Comparison of ENCODE assay signal across 12 mouse cellular contexts in the genomic region with DNA sequence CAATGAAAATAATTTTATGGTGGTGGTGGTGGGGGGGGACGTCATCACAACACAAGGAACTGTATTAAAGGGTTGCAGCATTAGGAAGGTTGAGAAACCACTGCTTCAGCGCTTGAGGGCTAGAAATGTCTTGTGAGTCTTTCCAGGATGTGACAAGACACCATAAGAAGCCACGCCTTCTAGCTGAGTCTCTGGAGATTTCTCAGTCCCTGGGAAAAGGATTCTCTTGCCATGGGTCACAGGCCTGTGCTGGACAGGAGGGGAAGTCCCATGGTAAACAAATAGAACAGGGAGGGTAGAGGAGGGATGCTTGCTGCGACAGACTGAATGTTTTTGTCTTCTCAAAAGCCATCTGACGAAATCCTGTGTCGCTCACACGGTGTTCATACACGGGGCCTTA. TPM values are rescaled to one million over a fixed set of nuclear protein-coding genes. Genes with fewer than 3 reads are reported as not detected.
DNase-seq lines count a peak whose midpoint lies in the region; ATAC-seq lines count a peak whose summit lies in the region.
"Had no signal": no experiment of that assay in that cellular context is flagged by ENCODE, and none has a peak within 500 bp of the region (broad histone marks: within the 10 kb centered on the region; RNA-seq: fewer than 3 reads in every experiment).

No protein-coding gene starts in this region.

- H3K27me3 ChIP-seq in kidney, embryonic 14.5 days (ENCODE audit: control insufficient read depth, insufficient read depth, low read length): no peaks in the 10 kb centered on the region
- H3K27me3 ChIP-seq in liver, embryonic 11.5 days (replicated peaks; ENCODE audit: control insufficient read depth, insufficient read depth, low read length): no peaks in the 10 kb centered on the region
- H3K27me3 ChIP-seq: hindbrain, embryonic 15.5 days had no signal

- ATAC-seq in kidney, embryonic 14.5 days (ENCODE audit: low FRiP score, low TSS enrichment): no peak
- ATAC-seq in megakaryocyte, adult 5-6 weeks (ENCODE audit: poor library complexity, severe bottlenecking): peak; percentile 93
- no peak for ATAC-seq in liver, embryonic 11.5 days (replicated peaks; ENCODE audit: low FRiP score)

- no peak overlapping the region for H3K9ac ChIP-seq in kidney, embryonic 14.5 days (ENCODE audit: low read depth, low read length)
- H3K9ac ChIP-seq in liver, embryonic 11.5 days (ENCODE audit: low read depth, low read length): no peak overlapping the region
- H3K9ac ChIP-seq: hindbrain, embryonic 15.5 days had no signal

- H3K4me3 ChIP-seq in kidney, embryonic 14.5 days (ENCODE audit: low read length): no peak overlapping the region
- no peak overlapping the region for H3K4me3 ChIP-seq in liver, embryonic 11.5 days (ENCODE audit: low read depth, low read length)
- H3K4me3 ChIP-seq: forebrain, embryonic 10.5 days; hindbrain, embryonic 15.5 days; limb, embryonic 10.5 days had no signal

- H3K4me2 ChIP-seq in kidney, embryonic 14.5 days (replicated peaks; ENCODE audit: low read depth, low read length): no peak overlapping the region
- H3K4me2 ChIP-seq in liver, embryonic 11.5 days: no peak overlapping the region
- H3K4me2 ChIP-seq: hindbrain, embryonic 15.5 days had no signal

- H3K9me3 ChIP-seq in kidney, embryonic 14.5 days (ENCODE audit: control insufficient read depth, low read length): no peaks in the 10 kb centered on the region
- no peaks in the 10 kb centered on the region for H3K9me3 ChIP-seq in liver, embryonic 11.5 days (ENCODE audit: control insufficient read depth, low read length)
- H3K9me3 ChIP-seq: forebrain, embryonic 10.5 days; G1E; hindbrain, embryonic 15.5 days; limb, embryonic 10.5 days had no signal

- WGBS in kidney, embryonic 14.5 days: 77% methylated on average over 8 of the region's 8 CpGs
- WGBS in liver, embryonic 11.5 days: 78% methylated on average over 8 of the region's 8 CpGs

- peak; percentile 63 for DNase-seq in kidney, adult 9 months
- peak; percentile 91 for DNase-seq in adipocyte (ENCODE audit: low spot score)
- peak; percentile 76 for DNase-seq in kidney, postnatal 14 days
- no peak for DNase-seq in B cell, adult 2 months
- DNase-seq in liver, embryonic 11.5 days (ENCODE audit: low spot score): no peak

- H3K36me3 ChIP-seq in kidney, embryonic 14.5 days (ENCODE audit: control insufficient read depth, insufficient read depth, low read length): no peaks in the 10 kb centered on the region
- no peaks in the 10 kb centered on the region for H3K36me3 ChIP-seq in liver, embryonic 11.5 days (ENCODE audit: control insufficient read depth, insufficient read depth, low read length)
- H3K36me3 ChIP-seq: forebrain, embryonic 10.5 days; G1E; hindbrain, embryonic 15.5 days; limb, embryonic 10.5 days had no signal

- H3K4me1 ChIP-seq in kidney, embryonic 14.5 days (ENCODE audit: control insufficient read depth, insufficient read depth, low read length): peaks cover 6% of the 10 kb centered on the region; the same call in 1 of the 2 replicates
- H3K4me1 ChIP-seq in liver, embryonic 11.5 days (replicated peaks; ENCODE audit: control insufficient read depth, insufficient read depth, low read length): peaks cover 6% of the 10 kb centered on the region
- H3K4me1 ChIP-seq: hindbrain, embryonic 15.5 days had no signal

- no peak overlapping the region for H3K27ac ChIP-seq in kidney, embryonic 14.5 days (ENCODE audit: low read depth, low read length)
- no peak overlapping the region for H3K27ac ChIP-seq in liver, embryonic 11.5 days (ENCODE audit: low read depth, low read length)
- H3K27ac ChIP-seq: forebrain, embryonic 10.5 days; hindbrain, embryonic 15.5 days; macrophage had no signal

RNA-seq across cellular contexts. Expression of gene Txn2, which starts 37.0 kb away (rescaled TPM):
- 269 and 294 TPM in 2 replicates for polyA plus RNA-seq in kidney, embryonic 14.5 days (2014; fragmentation: Nextera tagmentation; extraction: Ambion mirVana)
- total RNA-seq in megakaryocyte, adult 5-6 weeks (2015): 162 and 187 TPM in 2 replicates
- total RNA-seq in megakaryocyte, adult 5-6 weeks (2017): 23.2 and 39.4 TPM in 2 replicates
- polyA plus RNA-seq in liver, embryonic 11.5 days (2014; fragmentation: Nextera tagmentation; extraction: Ambion mirVana): 377 and 390 TPM in 2 replicates

RNA-seq across cellular contexts. Expression of gene Myh9, which starts 49.8 kb away (rescaled TPM):
- polyA plus RNA-seq in kidney, embryonic 14.5 days (2014; fragmentation: Nextera tagmentation; extraction: Ambion mirVana): 43.8 and 72.3 TPM in 2 replicates
- 464 and 549 TPM in 2 replicates for total RNA-seq in megakaryocyte, adult 5-6 weeks (2015)
- total RNA-seq in megakaryocyte, adult 5-6 weeks (2017): 759 and 878 TPM in 2 replicates
- polyA plus RNA-seq in liver, embryonic 11.5 days (2014; fragmentation: Nextera tagmentation; extraction: Ambion mirVana): 49.8 and 53.0 TPM in 2 replicates

Comparison
In these comparisons a context has a peak if more than half of its experiments do, and no peak if none do; other contexts are left out.
1. DNase-seq: peak in kidney, adult 9 months (single experiment), adipocyte (single experiment) and kidney, postnatal 14 days (single experiment); none in B cell, adult 2 months (0 of 2) and liver, embryonic 11.5 days (single experiment).